Mouse (Mus musculus) C2C12 (cell line): ENCODE results near the gene 1700109H08Rik. TPM values are rescaled to one million over a fixed set of nuclear protein-coding genes. Genes with fewer than 3 reads are reported as not detected.

Experiments used
- H3K27me3 ChIP-seq: one replicate; pipeline ENCODE4 v1.6.1; 2011; ENCODE audit not compliant: control insufficient read depth, insufficient read depth, insufficient read length
- H3K36me3 ChIP-seq: one replicate; pipeline ENCODE4 v1.6.1; 2011; ENCODE audit not compliant: control insufficient read depth, insufficient read depth
- H3K4me3 ChIP-seq: one replicate; pipeline ENCODE4 v1.5.1; 2011; ENCODE audit warnings: mild to moderate bottlenecking, control low read depth; ENCODE audit not compliant: poor library complexity, insufficient read depth, severe bottlenecking
- H3K79me2 ChIP-seq: one replicate; pipeline ENCODE4 v1.6.1; 2011; ENCODE audit not compliant: control insufficient read depth, insufficient read depth
- H3K79me3 ChIP-seq: one replicate; pipeline ENCODE4 v1.6.1; 2011; ENCODE audit warnings: low read depth, control low read depth
- H3ac ChIP-seq: one replicate; pipeline ENCODE3; 2011; ENCODE audit warnings: low read depth; ENCODE audit not compliant: control insufficient read depth, insufficient read length
- CEBPB ChIP-seq: IDR thresholded peaks from one replicate; pipeline ENCODE4 v1.6.1; 2011; ENCODE audit warnings: low read depth, mild to moderate bottlenecking, control low read depth, moderate library complexity
- CTCF ChIP-seq: IDR thresholded peaks from one replicate; pipeline ENCODE4 v1.5.1; 2011; ENCODE audit not compliant: control insufficient read depth, insufficient read depth, insufficient read length
- FOSL1 ChIP-seq: IDR thresholded peaks from one replicate; pipeline ENCODE4 v1.8.0; 2011; ENCODE audit warnings: mild to moderate bottlenecking, low read length; ENCODE audit not compliant: poor library complexity, insufficient read depth, severe bottlenecking
- MAX ChIP-seq: IDR thresholded peaks from one replicate; pipeline ENCODE4 v1.6.1; 2011; ENCODE audit warnings: mild to moderate bottlenecking, control low read depth
- MYOD1 ChIP-seq: IDR thresholded peaks from one replicate; pipeline ENCODE4 v1.6.1; 2011; ENCODE audit warnings: low read depth; ENCODE audit not compliant: control insufficient read depth, insufficient read length
- MYOG ChIP-seq: IDR thresholded peaks from one replicate; pipeline ENCODE4 v1.6.1; 2011; ENCODE audit not compliant: control insufficient read depth, insufficient read length; ENCODE audit errors: extremely low read depth
- USF1 ChIP-seq: IDR thresholded peaks from one replicate; pipeline ENCODE4 v1.6.1; 2011; ENCODE audit warnings: low read depth, mild to moderate bottlenecking, control low read depth, moderate library complexity
- polyA plus RNA-seq: library from polyadenylated mRNA; unstranded; fragments of >200 nt; fragmentation: generic; extraction: Trizol; gene quantifications from one replicate; pipeline ENCODE4 v1.2.1, GENCODE M21; 2012; ENCODE audit warnings: missing spikeins

Gene 1700109H08Rik
- polyA plus RNA-seq, 1 experiment = 0.39 TPM

DNA sequence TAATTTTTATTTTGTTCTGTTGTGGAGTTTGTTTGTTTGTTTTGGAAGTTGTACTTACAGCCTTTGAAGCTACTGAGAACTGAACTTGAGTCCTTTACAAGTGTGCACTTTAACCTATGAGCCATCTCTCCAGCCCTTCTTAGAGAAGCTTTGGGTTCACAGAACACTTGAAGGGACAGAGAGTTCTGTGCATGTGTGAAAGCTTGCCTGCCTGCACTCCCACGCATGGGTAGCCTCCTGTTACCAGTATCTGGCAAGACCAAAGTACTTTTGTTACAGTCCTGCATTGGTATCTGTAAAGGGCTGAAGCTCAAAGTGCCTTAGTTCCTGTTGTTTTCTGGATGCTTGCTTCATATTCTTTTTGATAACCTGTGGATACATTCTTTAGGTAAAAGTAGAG, 25.1 kb upstream of the 1700109H08Rik start:
- Histone ChIP-seq H3K36me3 (peaks cover 22% of the 10 kb centered on the region), H3K4me3 (no peak overlapping the region), H3K79me3 (peaks cover 71% of the 10 kb centered on the region), H3K27me3 (no peaks in the 10 kb centered on the region), H3K79me2 (peaks cover 77% of the 10 kb centered on the region), H3ac (no peak overlapping the region)
- no peak for TF ChIP-seq USF1
- TF ChIP-seq MAX = no peak
- no peak for TF ChIP-seq CEBPB
- no peak for TF ChIP-seq CTCF
- no peak for TF ChIP-seq MYOG
- no peak for TF ChIP-seq MYOD1
- TF ChIP-seq FOSL1 = no peak

DNA sequence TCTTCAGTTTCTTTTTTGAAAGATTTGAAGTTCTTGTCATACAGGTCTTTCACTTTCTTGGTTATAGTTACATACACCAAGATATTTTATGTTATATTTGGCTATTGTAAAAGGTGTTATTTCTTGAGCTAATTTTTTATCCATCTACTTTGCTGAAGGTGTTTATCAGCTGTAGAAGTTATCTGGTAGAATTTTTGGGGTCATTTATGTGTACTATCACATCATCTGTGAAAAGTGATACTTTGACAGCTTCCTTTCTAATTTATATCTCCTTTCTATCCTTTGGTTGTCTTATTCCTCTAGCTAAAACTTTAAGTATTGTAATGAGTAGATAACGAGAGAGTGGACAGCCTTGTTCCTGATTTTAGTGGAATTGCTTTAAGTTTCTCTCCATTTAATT, 19.9 kb upstream of the 1700109H08Rik start:
- peaks cover 93% of the 10 kb centered on the region for H3K79me3 ChIP-seq
- H3K36me3 ChIP-seq = peaks cover 30% of the 10 kb centered on the region
- no peaks in the 10 kb centered on the region for H3K27me3 ChIP-seq
- H3ac ChIP-seq = no peak overlapping the region
- no peak for TF ChIP-seq CEBPB
- TF ChIP-seq MYOD1 = no peak
- no peak for TF ChIP-seq FOSL1
- H3K4me3 ChIP-seq = no peak overlapping the region
- H3K79me2 ChIP-seq = peaks cover 100% of the 10 kb centered on the region

DNA sequence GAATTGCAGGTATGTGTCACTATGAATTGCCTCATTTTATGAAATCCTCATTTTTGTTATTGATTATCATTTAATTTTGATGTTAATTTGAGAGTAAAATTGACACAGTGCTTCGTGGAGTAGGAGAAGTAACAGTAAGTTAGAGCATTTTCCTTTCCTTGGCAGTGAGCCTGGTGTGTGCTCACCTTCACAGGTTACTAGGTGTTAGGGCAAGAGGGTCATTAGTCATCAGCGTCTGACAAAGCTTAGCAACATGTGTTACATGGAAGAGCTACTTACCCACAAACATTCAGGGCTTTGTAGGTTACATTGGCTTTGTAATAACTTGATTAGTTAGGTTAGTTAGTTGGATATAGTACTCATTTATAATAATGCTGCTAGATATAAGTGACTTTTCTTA, 17.2 kb upstream of the 1700109H08Rik start:
- Histone ChIP-seq H3K27me3 (no peaks in the 10 kb centered on the region), H3K4me3 (no peak overlapping the region), H3K36me3 (peaks cover 50% of the 10 kb centered on the region), H3K79me2 (peaks cover 82% of the 10 kb centered on the region), H3K79me3 (peaks cover 66% of the 10 kb centered on the region), H3ac (no peak overlapping the region)
- no peak for TF ChIP-seq MAX
- no peak for TF ChIP-seq MYOG
- TF ChIP-seq USF1 = no peak
- TF ChIP-seq CEBPB = no peak
- no peak for TF ChIP-seq MYOD1
- no peak for TF ChIP-seq FOSL1
- no peak for TF ChIP-seq CTCF

- Histone ChIP-seq H3K36me3 (peaks cover 95% of the 10 kb centered on the region), H3K27me3 (no peaks in the 10 kb centered on the region), H3K4me3 (no peak overlapping the region), H3ac (no peak overlapping the region), H3K79me2 (no peaks in the 10 kb centered on the region), H3K79me3 (no peaks in the 10 kb centered on the region)
- TF ChIP-seq MYOD1 (no peak), USF1 (no peak), CTCF (no peak), FOSL1 (no peak)
Measured at GRCm38 (mm10) chr5:3574825-3575224, 3.5 kb downstream of the 1700109H08Rik start.

DNA sequence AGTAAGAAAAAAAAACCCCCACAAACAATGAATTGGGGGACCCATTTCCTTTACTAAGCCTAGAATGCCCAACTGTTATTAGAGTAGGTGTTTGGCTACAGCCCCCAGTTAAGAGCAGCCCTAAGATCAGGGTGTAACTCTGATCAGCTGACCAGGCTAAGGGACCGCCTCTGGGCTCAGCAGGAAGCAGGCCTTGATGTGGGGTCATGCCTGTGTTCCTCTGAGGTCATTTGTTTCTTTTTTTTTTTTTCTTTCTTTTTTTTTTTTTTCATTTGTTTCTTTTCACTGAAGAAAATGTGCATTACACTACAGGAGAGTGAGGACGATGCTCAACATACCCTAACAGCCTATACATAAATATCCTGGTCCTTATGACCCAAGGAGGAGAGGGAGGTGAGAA, 6.6 kb downstream of the 1700109H08Rik start:
- no peak overlapping the region for H3K4me3 ChIP-seq
- TF ChIP-seq CTCF = no peak
- no peak for TF ChIP-seq USF1
- TF ChIP-seq MYOG = no peak
- no peak for TF ChIP-seq CEBPB
- no peak for TF ChIP-seq FOSL1
- TF ChIP-seq MYOD1 = no peak
- no peak for TF ChIP-seq MAX
- no peaks in the 10 kb centered on the region for H3K79me2 ChIP-seq
- no peaks in the 10 kb centered on the region for H3K27me3 ChIP-seq
- H3K79me3 ChIP-seq = no peaks in the 10 kb centered on the region
- no peak overlapping the region for H3ac ChIP-seq
- H3K36me3 ChIP-seq = peaks cover 94% of the 10 kb centered on the region

GRCm38 (mm10) chr5:3579066-3579465, 7.7 kb downstream of the 1700109H08Rik start:
- TF ChIP-seq CEBPB (no peak), CTCF (no peak), MYOD1 (no peak), MAX (no peak), MYOG (no peak), FOSL1 (no peak), USF1 (no peak)
- Histone ChIP-seq H3K36me3 (peaks cover 94% of the 10 kb centered on the region), H3K4me3 (no peak overlapping the region), H3K79me3 (no peaks in the 10 kb centered on the region), H3ac (no peak overlapping the region), H3K79me2 (no peaks in the 10 kb centered on the region), H3K27me3 (no peaks in the 10 kb centered on the region)
